Mouse (Mus musculus): ENCODE data around the gene Lmod2.

Gene Lmod2

DNA sequence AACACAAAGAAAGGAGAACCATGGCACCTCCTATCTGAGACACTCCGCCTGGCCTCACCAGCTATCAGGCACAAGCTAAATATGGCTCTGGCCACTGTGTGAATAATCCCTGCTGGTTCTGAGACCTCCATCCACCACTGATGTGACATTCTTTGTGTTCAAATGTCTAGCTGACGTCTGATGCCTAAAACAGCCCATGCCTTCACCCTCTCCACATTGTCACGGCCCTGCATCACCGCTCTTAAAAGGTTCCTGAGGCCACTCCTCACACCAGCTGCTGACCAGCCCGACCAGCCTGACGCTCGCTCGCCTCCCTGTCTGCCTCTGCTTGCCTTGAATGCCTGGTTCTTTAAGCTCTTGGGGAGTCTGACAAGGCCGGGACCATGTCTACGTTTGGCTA, at the start of gene Lmod2:
Lmod2 (plus strand) TSS at position 263 of the 400 bp plus-strand sequence.
- no peak for DNase-seq (ENCODE audit: low spot score in 2 of 2)

DNA sequence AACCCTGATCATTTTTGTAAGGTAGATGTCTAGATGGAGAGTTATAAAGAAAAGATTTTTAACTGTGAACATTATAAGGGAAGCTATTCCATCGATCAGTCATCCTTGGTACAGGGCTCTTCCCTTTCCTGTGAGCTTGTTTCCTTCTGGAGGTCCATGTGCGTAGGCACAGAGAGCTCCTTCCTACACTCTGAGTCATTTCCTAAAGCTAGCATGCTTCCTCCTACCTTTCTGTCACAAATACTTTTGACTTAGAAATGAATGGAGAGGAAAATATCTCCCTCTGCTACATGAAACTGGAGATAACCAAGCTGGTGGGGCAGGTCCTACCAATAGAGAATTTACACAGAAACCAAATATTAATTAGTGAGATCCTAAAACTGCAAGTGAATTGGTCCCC, 47.8 kb upstream of the Lmod2 start:
- no peak for DNase-seq (ENCODE audit: low spot score in 2 of 2)

DNA sequence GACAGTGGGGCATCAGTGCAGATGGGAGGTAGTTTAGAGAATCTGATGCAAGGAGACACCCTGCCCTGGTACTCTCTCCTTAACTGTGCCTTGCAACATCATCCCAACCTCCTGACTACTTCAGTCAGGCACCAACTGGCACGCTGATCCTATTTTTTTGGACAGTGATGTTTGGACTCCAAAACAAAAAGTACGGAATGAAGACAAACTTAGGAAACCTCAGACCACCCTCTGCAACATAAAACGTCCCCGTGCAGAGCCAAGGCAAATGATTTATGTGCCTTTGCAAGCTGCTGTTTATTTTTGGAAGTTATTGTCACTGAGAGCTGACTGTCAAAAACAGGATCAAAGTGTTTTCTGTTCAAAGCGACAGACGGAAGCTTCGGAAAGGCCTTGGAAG, 45.5 kb upstream of the Lmod2 start:
- no peak for DNase-seq (ENCODE audit: low spot score in 2 of 2)

DNA sequence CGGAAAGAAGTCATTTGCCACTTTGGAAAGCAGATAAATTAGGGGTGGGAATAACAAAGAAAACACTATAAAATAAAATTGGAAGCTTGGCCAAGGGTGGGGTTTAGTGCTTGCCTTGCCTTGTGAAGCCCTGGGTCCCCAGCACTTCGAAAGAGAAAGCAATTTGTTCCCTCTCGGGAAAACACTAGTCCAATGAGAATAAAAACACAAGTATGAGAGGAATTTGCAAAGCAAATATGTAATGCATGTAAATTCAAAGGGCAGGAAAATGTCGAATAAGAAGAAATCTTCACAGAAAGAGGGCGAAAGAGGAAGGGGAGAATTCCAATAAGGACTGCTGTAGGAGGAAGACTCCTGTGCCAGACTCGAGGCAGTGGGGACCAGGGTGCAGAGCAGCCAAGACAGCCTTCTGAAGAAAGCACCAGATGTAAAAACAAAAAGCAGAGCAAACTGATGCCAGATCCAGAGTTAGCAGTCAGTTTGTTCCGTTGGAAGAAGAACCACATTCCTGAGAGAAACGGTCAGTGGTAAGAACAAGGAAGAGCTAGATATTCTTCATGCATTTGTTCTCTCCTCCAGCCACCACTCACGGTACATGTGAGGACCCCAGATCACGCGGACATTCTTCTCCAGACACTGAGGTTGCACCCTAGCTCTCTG, 43.0 kb upstream of the Lmod2 start:
- no peak for DNase-seq (ENCODE audit: low spot score in 2 of 2)

DNA sequence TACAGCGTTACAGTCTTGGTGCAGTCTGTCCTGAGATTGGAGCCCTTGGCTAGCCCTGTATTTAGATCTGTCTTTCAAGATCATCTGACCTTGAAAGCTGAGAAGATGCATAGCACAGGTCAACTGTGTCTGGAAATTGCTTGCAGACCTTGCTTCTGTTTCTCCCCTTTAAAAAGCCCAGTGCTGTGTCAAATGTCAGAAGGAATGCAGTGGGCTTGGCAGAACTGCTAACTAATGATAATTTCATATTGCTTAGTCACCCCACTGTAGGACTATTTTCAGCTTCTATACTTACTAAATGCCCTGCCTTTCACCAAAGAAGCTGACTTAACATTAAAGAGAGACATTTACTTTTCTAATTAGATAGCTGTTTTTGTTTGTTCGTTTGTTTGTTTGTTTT, 42.1 kb upstream of the Lmod2 start:
- DNase-seq (ENCODE audit: low spot score in 2 of 2): no peak

DNA sequence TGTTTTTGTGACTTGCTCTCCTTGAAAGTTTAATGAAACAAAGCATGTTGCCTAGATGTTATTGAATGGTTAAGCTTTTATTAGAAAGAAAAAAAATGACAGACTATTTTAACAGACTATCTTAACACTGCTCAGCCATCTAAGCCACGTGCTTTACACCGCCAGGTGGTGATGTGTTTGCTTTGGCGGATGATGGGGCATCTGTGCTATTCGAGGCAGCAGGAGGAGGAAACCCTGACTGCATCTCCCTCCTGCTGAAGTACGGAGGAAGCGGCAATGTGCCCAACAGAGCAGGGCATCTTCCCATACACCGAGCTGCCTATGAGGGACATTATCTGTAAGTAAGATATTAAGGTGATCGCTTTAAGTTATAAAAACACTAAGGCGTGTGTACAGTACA, 33.5 kb upstream of the Lmod2 start:
- DNase-seq (ENCODE audit: low spot score in 2 of 2): no peak

DNA sequence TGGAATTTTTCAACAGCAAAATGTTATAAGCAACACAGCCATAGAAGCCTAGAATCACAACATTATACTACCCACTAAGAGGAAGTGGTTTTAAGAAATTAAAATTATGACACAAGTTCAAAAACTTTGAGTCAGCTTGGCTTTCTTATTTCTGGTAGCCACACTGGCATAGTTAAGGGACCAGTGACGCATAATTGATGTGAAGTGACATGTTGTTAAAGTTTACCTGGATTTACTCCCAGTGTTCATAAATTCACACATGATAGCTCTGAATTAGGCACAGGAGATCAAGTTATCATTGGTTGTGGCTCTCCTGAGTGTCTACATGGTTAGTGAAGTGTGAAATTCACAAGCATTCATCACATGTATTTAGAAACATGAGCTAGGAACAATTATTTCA, 32.7 kb upstream of the Lmod2 start:
- no peak for DNase-seq (ENCODE audit: low spot score in 2 of 2)

DNA sequence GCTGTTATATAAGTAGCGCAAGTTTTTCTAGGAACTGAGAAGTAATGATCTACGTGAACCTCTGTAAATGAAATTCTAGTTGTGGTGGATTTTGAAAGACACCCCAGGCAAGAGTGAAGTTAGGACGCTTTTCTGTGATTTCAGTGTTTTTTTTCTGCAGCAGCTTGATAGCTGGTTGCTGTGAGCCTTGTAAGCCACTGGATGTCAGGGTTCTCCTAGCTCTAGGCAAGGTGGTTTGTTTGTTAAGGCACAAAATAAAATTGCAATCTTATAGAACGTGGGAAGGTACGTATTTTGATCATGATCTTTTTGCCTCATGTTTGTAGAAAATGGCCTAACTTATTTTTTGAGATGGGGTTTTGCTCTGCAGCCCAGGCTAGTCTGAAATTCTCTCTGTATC, 28.6 kb upstream of the Lmod2 start:
- DNase-seq (ENCODE audit: low spot score in 2 of 2): no peak

DNA sequence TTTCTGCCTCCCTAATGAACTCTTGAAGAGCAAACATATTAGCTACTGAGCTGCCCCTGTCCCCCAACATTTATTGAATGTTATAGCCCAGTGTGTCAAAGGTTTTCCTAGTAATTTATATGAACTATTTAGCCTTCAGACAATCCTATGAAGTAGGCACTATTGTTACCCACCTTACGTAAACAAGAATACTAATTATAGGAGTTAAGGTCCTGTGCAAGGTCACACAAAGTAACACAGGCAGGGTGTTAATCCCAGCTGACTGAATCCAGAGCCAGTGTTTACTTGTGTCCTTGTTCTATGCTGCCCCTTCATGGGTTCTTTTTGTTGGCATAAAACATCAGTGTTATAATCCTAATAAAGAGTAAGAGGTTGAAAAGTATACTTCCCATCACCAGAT, 27.9 kb upstream of the Lmod2 start:
- no peak for DNase-seq (ENCODE audit: low spot score in 2 of 2)

DNA sequence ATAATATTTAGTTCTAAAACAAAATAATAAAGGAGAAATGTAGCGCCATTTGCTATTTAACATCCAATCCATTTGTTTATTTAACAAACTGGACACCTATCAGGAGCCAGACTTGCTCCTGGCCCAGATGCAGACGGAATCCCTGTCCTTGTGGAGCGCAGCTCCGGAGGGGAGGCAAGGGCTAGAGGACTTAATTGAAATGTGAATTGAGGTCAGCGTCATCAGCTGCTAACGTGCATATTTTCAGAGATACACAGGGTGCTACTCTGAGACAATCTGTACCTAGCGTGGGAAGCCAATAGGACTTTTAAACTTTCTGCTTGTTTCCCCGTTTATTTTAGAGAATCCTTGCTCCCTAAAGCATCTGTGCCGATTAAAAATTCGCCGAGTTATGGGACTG, 27.3 kb upstream of the Lmod2 start:
- no peak for DNase-seq (ENCODE audit: low spot score in 2 of 2)

DNA sequence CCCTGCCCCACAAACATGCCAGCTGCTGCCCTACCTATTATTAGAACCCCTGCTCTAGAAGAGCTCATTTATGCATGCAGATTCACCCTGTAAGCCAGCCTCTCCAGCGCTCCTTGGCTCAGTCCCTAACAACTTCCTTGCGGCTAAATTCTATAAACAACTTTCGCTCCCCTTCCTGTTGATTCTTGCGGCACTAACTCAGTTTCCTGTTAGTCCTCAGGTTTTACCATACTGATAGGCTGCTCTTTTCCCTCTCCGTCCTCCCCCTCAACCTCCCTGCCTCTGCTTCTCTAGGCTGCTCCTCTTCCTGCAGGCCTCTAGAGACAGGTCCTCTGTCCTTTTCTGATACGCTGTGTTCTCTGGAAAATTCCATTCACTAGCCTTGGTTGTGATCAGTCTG, 26.4 kb upstream of the Lmod2 start:
- no peak for DNase-seq (ENCODE audit: low spot score in 2 of 2)

DNA sequence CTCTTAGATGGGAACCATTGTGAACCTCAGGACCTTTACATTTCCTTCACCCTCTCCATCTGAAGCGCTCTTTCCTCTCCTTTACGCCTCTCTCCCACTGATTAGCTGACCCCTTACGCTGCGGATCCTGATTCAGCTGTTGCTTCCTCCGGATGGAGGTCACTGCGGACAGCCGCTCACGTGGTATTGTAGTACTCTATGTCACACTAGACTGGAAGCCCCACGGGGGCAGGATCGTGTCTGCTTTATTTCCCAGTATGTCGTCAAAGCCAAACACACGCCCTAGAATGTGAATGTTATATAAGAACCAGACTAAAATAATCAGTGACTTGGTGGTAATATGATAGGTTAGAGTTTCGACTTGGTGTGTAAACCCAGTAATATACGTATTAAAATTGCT, 25.1 kb upstream of the Lmod2 start:
- DNase-seq (ENCODE audit: low spot score in 2 of 2): no peak

DNA sequence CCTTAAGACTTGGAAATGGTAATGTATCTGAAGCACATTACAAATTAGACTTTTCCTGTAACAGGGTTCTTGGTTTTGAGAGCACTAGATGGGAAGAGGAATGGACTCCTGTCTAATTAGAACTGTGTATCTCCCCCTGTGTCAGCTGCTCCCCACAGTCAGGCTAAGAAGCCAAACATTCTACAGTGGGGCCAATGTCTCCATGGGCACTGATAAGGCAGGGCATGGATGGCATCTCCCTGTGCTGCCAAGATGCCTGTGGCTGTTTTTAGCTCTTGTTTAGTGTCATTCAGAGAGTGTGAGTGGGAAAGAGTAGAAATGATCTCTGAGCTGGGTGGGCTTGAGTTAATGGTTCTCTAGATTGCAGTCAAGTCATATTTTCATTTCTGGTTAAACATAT, 24.2 kb upstream of the Lmod2 start:
- DNase-seq (ENCODE audit: low spot score in 2 of 2): no peak

DNA sequence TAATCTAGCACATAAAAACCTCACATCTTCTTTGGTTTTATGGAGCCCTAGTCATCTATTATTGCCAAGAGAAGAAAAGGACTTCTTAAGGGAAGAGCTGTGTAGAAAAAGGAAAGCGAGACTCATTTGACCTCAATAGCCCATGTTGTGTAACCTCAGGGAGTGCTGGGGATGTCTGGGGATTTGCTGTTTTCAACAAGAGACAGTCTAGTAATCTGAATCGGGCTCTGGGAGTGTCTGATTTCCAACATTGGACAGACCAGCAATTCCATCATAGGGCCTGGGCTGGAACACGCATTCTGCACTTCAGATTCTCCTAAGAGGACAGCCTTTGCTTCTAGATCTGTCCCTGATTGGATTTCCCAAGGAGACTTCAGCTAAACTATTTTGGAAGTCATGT, 14.1 kb upstream of the Lmod2 start:
- no peak for DNase-seq (ENCODE audit: low spot score in 2 of 2)

DNA sequence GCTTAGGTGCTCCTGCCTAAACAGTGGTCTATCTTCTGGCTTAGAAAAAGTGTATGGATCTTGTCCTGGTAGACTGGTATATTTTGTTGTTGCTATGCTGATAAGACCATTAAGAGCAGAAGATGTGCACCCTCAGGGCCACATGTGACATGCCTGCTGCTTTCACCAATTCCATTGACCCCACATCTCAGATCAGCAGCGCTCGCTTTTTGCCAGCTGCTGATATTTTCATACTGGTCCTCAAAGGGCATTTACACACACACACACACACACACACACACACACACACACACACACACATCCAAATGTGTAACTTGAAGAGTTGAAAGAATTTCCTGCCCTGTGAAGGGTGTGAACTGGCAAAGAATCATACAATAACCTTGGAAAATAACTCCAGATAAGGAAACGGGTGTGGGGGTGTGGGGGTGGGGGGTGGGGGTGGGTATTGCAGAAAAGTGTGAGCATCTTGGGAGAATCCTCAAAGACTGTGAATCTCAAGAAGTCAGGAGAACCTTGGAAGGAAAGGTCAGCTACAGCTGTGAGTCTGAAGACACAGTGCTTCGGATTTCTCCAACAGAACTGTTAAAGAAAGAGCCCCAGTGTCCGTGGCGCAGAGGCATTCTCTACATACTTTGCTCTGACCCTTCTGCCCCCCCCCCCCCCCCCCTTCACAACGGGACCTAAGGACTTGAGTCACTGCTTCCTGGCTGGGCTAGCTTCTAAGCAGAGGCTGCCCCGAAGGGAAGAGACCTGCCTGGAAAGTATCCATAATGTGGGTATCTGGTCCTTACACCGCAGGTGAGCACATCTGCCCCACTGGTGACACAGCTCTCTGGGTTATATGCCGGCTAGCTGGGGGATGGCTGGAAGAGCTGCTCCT, 11.9 kb upstream of the Lmod2 start:
- no peak for DNase-seq (ENCODE audit: low spot score in 2 of 2)

DNA sequence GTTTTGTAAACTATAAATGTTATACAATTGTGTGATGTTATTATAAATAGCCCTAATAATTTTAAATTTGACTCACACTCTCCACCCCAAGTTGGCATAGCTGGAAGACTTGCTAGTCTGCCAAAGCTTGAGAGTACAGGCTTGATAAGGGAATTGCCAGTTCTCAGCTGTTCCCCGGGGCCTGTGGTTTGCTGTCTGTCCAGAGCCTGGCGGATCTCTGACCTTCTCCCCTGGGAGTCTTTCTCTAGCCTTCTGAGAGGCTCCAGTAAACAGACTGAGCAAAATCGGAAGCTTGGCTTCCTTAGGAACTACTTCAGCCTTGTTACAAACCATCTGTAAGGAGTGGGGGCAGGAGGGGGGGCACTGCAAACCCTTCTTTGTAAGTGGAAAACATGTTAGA, 10.7 kb upstream of the Lmod2 start:
- DNase-seq (ENCODE audit: low spot score in 2 of 2): no peak

DNA sequence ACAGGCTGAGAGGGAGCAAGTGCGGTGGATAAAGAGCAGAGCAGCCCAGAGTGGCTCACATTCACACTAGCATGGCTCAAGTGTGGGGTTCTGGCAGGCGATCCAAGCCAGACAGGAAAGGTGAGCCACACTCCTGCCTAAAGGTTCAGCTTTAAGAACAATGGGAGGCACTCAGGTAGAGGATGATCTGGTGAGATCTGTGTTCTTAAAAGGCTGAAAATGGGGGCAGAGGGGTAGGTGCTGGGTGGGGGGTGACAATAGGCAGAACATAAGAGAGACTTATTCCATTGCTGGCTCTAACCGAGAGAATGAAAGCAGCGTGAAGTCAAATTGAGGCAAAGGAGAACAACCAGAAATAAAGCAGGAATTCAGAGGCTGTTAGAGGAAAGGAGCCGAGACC, 7.3 kb upstream of the Lmod2 start:
- DNase-seq (ENCODE audit: low spot score in 2 of 2): no peak

DNA sequence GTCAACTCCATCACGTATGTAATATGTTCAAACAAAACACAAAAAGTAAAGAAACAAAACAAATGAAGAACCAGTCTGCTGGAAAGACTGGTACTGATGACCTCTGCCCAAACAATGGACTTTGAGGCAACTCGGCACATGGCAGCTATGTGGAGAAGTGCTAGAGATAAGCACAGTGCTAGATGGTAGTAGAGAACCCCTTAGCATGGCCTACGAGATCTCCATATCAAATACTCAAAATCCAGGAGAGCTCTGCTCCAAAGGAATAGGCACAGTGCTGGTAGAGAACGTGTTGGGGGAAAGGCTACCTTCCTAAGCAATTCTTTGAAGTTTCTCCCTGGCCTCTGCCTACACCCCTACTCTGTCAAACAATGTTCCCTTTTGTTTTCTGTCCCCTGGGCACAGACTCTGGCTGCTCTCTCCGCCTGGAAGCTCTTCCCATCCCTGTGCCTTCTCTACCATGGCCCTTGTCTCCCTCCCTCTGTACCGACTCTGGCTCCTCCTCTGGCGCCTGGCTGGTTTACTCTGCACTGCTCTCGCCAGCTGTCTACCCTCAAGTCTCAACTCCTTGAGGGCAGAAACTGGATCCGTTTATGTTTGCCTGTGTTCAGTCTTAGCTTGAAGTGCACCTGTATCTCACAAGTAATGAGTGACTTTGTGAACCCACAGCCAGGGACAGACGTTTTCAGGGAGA, 5.9 kb upstream of the Lmod2 start:
- no peak for DNase-seq (ENCODE audit: low spot score in 2 of 2)

DNA sequence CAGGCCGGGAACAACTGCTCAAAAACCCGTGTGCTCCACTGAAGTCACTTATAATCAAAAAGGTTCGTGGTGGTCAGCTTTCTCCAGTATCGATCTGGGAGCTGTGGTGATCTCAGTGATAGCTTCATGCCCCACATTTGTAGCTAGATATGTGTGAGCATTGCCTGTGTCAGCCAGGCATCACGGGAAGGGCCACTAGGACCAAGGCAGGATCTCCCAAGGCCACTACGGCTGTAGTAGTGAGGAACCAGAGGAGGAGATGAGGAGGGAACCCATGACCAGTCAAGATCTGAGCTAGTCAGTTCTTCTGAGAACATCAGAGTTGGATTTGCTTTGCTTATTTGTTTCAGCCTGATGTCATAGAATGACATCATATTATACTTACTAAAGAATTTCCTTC, 1.6 kb downstream of the Lmod2 start:
- DNase-seq (ENCODE audit: low spot score in 2 of 2): no peak

DNA sequence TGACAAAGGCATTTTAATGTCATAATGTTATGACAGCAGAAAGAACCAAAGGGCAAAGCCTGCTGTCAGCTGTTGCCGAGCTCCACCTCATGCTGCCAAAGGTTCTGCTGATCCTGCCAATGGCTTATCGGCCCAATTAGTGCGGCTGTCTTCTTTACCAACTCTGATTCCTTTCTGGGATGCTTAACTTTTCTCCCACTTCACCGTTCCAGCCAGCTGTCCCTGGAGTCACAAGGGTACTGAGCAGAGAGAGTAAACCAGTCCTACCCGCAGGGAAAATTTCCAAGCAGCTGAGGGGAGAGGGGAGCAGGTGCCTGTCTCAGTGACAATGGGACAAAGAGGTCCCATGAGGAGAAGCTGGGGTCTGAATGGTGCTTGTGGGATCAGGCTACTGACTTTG, 2.1 kb downstream of the Lmod2 start:
- DNase-seq (ENCODE audit: low spot score in 2 of 2): no peak

DNA sequence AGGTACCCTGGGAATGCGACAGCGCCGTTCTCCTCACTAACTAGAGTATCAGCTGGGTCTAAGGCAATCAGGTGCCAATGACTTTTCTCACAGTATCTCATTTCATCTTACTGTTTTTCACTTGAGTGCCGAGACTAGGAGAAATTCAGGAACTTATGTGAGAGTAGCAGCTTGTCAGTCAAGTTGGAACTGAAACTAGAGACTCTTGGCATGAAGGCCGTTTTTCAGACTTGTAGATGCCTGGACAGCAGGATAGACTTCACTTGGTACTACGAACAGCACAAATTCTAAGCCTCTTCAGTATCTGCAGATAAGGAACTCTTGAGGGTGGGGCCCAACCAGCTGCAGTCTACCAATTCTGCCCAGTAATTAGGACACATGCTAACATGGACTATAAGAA, 2.6 kb downstream of the Lmod2 start:
- no peak for DNase-seq (ENCODE audit: low spot score in 2 of 2)

DNA sequence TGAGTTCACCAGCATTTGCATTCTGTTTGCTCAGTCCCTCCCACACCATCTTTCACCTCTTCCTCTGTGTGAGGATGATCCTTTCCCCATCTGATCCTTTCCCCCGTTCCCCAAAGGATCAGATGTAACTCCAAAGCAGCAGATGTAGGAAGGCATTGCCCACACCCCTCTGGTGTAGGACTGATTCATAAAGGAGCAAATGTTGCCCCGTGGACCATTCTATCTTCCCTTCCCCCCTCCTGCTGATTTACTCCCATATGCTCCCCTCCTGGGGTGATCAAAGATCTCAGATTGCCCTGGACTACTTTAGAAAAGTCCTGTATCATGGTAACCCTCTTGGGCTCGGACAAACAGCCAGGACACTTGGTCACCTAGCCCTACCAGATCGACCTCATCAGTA, 3.2 kb downstream of the Lmod2 start:
- DNase-seq (ENCODE audit: low spot score in 2 of 2): no peak

DNA sequence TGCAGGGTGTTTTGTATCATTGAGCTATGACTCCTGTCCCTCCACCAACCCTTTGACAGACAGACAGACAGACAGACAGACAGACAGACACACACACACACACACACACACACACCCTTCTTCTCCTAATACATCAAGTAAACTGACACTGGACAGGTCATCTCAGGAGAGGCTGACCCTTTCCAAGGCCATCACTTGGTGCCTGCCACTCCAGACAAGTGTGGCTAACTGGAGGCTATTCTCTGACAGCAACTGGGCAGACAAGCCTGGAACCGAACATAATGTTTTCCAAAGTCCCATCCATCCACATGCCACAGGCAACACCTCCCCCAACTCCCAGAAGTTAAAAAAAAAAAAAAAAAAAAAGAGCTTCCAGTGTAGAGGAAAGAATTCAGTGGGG, 4.1 kb downstream of the Lmod2 start:
- no peak for DNase-seq (ENCODE audit: low spot score in 2 of 2)

All from spleen, postnatal 4 days (tissue).